Mouse (Mus musculus): Measurements from ENCODE around the gene Cnksr1.

Cnksr1 gene

GRCm38 (mm10) chr4:134238279-134238651, at the start of gene Cnksr1:
Gene Cnksr1, minus strand, starts transcription at chr4:134238399.
- DNase-seq (ENCODE audit: low read depth, low spot score), result no peak

GRCm38 (mm10) chr4:134287575-134288025, 49.4 kb upstream of the Cnksr1 start, which contains the start of gene Pdik1l:
Gene Pdik1l, minus strand, starts transcription at chr4:134287895.
- DNase-seq (ENCODE audit: low read depth, low spot score), result peak; percentile 91

DNA sequence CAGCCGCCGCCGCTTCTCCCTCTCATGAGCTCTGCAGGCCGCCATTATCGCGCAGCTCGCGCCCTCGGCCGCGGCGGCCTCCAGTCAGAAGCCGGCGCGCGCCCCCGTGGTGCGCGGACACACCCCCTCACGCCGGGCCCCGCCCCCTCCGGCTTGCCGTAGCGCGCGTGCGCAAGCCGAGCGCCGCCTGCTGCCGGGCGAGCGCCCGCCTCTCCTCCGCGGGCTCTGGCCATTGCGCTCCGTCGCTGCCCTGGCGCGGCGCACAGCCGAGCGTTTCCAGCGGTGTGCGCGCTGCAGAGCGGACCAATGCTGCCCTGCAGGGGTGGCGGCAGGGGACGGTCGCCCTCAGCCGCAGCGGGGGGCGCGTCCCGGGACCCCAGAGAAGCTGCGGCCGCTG, 49.0 kb upstream of the Cnksr1 start:
- DNase-seq (ENCODE audit: low read depth, low spot score), result peak; percentile 96

GRCm38 (mm10) chr4:134286226-134287167, 48.3 kb upstream of the Cnksr1 start:
- no peak for DNase-seq (ENCODE audit: low read depth, low spot score)

- no peak for DNase-seq (ENCODE audit: low read depth, low spot score)
Observed at GRCm38 (mm10) chr4:134284942-134285341, 46.7 kb upstream of the Cnksr1 start.

GRCm38 (mm10) chr4:134273417-134274345, 35.5 kb upstream of the Cnksr1 start:
- peak; percentile 93 for DNase-seq (ENCODE audit: low read depth, low spot score)

- DNase-seq (ENCODE audit: low read depth, low spot score), result no peak
Observed at GRCm38 (mm10) chr4:134272731-134273416, 34.7 kb upstream of the Cnksr1 start.

- no peak for DNase-seq (ENCODE audit: low read depth, low spot score)
Observed at GRCm38 (mm10) chr4:134271979-134272378, 33.8 kb upstream of the Cnksr1 start.

DNA sequence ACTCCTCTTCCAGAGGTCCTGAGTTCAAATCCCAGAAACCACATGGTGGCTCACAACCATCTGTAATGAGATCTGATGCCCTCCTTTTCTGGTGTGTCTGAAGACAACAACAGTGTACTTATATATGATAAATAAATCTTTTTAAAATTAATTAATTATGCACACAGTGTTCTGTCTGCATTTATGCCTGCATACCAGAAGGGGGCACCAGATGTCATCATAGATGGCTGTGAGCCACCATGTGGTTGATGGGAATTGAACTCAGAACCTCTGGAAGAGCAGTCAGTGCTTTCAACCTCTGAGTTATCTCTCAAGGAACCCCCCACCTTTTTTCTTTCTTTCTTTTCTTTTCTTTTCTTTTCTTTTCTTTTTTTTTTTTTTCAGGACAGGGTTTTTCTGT, 31.4 kb upstream of the Cnksr1 start:
- DNase-seq (ENCODE audit: low read depth, low spot score), result peak; percentile 43

GRCm38 (mm10) chr4:134268102-134268655, 30.0 kb upstream of the Cnksr1 start:
- DNase-seq (ENCODE audit: low read depth, low spot score), result no peak

- DNase-seq (ENCODE audit: low read depth, low spot score), result no peak
Observed at GRCm38 (mm10) chr4:134265860-134266585, 27.8 kb upstream of the Cnksr1 start.

DNA sequence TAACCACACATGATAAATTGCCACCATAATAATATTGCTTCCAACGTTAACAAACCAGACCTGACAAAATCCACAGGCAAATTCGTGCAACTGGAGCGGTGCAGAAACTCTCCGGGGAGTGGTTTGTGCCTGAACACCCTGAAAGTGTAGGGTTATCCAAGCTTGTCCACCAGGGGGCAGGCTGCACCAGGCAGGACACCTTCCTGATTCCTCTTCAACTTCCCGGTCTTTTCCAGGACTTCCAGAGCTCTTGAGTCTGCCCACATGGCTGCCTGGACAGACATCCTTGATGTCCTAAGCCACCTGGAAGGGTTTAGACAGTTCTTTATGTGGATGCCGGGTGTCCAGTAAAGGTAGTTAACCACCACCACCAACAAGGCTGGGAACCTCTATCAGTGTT, 25.0 kb upstream of the Cnksr1 start:
- peak; percentile 38 for DNase-seq (ENCODE audit: low read depth, low spot score)

DNA sequence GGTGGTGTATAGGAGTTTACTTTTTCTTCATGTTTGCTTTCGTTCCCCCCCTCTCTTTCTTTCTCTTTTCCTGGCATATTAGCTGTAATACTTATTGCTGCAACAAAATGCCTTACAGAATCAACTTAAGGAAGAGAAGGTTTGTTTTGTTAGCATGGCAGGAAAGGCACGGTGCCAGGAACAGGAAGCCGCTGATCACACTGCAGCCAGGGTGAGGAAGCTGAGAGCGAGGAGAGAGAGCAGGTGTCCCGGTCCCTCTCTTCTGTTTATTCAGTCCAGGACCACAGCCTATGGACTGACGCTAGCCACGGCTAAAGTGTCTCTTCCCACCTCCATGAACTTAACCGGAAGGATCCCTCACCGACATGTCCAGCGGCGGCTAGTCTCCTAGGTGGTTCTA, 20.2 kb upstream of the Cnksr1 start:
- DNase-seq (ENCODE audit: low read depth, low spot score), result no peak

GRCm38 (mm10) chr4:134257198-134258009, 19.2 kb upstream of the Cnksr1 start:
- no peak for DNase-seq (ENCODE audit: low read depth, low spot score)

DNA sequence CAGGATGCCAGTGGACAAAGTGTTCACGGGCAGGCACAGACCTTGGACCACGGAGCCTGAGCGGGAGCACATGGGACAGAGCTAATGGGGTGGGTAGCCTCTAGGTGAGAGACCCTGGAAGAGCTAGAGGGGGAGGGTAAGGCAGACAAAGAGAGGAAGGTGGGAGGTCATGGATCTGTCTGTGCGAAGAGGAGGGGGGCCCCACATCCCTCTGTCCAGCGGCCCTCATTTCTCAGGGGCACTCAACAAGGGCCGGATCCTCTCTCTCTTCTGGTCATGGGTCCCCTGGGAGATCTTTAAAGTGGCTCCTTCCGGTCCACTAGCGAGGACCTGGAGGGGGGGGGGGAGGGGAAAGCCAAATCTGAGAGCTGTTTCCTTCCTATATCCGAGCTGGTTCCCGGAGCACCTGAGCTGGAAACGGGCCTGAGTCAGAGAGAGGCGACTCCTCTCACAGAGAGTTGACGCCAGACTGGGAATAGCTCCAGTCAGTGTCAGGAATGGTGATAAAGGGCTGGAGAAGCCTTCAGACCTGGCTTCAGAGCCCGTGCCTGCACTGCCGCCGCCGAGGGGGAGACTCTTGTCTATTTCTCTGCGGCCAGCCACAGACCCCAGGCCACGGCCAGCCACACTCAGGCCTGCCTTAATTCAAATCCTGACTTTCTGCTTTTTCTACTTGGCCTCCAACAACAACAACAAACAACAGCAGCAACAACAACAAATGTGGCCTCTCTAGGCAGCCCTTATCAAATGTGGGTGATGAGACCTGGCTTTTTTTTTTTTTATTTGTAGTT, 18.4 kb upstream of the Cnksr1 start:
- DNase-seq (ENCODE audit: low read depth, low spot score), result no peak

DNA sequence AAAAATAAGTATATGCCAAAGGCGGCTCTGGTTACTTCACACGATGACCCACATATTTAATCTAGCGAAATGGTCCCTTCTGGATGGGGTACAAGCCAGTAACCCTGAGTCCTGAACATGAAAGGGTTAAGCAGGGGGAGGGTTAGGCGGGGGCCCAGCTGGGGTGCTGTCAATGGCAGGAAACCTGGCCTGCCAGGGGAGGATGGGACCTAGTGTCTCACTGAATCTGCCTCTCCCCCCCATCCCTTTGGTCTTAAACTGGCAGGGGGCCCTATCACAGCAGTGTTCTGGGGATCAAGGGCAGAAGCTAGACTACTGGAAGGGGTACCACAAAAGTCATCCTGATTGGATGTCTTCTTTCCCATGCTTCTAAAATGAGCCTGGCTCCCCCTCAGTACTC, 17.7 kb upstream of the Cnksr1 start:
- DNase-seq (ENCODE audit: low read depth, low spot score), result no peak

- DNase-seq (ENCODE audit: low read depth, low spot score), result no peak
Observed at GRCm38 (mm10) chr4:134254835-134255234, 16.6 kb upstream of the Cnksr1 start.

DNA sequence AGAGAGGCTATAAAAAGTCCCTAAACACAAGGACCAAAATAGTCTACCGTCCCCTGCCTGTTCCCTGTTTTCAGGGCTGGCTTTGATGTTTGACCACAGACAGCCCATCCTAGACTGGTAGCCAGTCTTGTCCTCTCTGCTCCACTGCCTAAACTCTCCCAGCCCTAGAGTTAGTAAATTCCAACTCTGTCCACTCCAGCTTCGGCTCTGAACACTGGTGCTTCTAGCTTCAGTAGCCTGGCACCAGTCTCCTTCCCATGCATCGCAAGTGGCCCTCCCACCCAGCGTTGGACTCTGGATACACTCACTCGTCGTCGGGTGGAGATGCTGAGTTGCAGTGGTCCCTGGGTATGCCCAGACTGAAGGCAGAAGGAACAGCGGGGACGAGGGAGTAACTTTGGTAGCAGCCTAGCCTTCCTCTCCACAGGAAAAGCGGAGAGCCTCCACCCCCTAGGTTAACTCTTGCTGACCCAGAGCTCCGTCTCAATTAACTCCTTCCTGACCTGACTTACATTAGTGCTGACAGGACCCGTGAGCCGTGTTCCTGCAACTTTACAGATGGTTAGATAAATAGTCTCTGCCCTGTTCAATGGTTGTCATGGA, 15.6 kb upstream of the Cnksr1 start, which contains the start of gene Grrp1:
Gene Grrp1, minus strand, starts transcription at position 385 of the 603 bp plus-strand sequence.
- no peak for DNase-seq (ENCODE audit: low read depth, low spot score)
